Mouse (Mus musculus): ENCODE measurements around the gene Tmem120b.

DNA sequence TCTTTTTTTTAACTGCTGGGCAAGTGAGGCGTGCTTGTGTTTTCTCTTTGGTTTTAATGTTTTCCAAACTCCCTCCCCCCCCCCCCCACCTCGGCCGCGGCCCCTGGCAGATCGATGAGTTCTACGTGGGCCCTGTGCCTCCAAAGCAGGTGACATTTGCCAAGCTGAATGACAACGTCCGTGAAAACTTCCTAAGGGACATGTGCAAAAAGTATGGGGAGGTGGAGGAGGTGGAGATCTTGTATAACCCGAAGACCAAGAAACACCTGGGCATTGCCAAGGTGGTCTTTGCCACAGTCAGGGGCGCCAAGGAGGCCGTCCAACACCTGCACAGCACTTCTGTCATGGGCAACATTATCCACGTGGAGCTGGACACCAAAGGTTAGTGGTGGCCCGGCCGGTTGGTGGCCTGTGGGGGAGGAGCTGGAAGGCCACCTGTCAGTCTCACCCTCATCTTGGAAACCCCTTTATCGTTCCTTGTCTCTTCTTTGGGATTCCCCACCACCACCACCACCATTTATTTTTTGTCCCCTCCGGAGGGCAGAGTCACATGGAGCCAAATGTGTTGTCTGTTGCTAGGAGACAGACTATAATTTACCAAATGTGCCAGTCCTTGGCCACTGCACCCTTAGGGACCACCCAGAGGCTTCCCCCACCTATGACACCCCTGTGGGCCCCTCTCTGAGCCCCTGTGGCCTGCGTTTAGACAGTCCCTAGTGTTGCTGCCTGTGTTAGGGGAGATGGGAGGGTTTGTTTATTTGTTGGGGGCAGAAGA is 75.9 kb downstream of the Tmem120b start:
- TF ChIP-seq POLR2A (IDR thresholded peaks at IDR 0.05; ENCODE audit: insufficient read depth, low read depth, low read length): no peak
- no peak for TF ChIP-seq EP300 (IDR thresholded peaks at IDR 0.05; ENCODE audit: insufficient read depth, low read depth, low read length)
- no peak for TF ChIP-seq CTCF (IDR thresholded peaks at IDR 0.05)

Measured in heart, adult 2 months (tissue).